Mouse (Mus musculus) stomach, postnatal 0 days (tissue): Measurements from ENCODE around the gene Plekha6.

Experiments used
- CTCF ChIP-seq: IDR thresholded peaks from 2 replicates; pipeline ENCODE4 v1.5.1; 2016; ENCODE audit warnings: antibody characterized with exemption, low read depth, mild to moderate bottlenecking, moderate library complexity
- EP300 ChIP-seq: optimal IDR thresholded peaks from 2 replicates; pipeline ENCODE3; 2016; ENCODE audit warnings: antibody characterized with exemption

DNA sequence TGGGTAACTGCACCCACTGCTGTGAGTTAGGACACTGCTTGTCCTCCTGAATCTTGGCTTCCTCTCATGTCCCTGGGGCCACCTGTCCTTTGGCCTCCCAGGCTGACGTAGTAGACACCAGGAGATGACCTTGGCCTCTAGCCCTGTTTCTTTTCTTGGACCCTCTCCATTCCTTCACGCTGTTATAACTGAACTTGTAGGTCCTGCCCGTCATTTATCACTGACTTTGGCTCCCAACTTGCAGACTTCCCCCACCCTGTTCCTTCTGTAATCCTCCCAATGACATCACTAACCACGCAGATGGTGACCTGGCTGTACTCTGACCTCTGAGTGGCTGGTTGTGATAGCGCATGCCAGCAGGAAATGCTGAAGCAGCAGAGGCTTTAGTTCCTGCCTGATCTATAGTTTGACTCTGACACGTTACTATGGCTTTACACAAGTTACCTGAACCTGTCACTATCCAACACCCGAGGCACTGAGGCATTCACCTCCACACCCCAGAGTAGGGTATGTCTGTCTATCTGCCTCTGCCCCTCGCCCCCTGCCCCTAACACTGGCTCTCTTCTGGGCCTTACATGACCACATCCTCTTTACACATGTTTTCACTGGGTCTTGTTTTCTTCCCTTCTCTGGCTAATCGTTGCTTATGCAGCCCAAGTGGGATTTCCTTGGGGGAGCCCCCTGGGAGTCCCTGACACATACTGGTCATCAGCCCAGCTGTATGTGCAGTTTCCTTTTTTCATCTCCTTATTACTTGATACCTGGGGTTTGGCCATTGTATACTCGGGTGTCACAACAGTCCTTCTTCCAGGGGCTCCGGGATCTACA, 183.9 kb downstream of the Plekha6 start:
- TF ChIP-seq CTCF (no peak), EP300 (no peak)
